Mouse (Mus musculus): Measurements from ENCODE around the gene Rad18. TPM values are rescaled to one million over a fixed set of nuclear protein-coding genes. Genes with fewer than 3 reads are reported as not detected.

Gene Rad18
- total RNA-seq, 2 experiments from 2014 or later, result 5.2 to 6.5 TPM

DNA sequence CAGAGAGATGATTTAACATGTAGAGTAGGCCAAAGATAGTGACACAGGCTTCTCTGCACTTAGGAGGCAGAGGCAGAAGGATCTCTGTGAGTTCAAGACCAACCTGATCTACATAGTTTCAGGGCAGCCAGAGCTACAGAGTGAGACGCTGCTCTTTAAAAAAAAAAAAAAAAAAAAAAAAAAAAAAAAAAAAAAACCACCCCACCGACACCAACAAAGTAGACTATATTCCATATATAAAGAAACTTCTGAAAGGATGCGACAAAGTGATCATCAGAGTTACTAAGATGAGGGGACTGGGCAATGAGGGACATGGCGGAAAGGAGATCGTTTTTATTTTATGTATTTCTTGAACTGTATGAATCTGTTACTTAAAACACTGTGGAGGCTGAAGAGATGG is 2.0 kb downstream of the Rad18 start:
- DNase-seq (ENCODE audit: low spot score in 2 of 2), result no peak
- intact Hi-C loops (cut with DNase I), result loop anchor here (5.0 to 10.0 kb wide), 2 partner anchors 202 to 610 kb away; partner anchors contain the start of gene Brpf1

DNA sequence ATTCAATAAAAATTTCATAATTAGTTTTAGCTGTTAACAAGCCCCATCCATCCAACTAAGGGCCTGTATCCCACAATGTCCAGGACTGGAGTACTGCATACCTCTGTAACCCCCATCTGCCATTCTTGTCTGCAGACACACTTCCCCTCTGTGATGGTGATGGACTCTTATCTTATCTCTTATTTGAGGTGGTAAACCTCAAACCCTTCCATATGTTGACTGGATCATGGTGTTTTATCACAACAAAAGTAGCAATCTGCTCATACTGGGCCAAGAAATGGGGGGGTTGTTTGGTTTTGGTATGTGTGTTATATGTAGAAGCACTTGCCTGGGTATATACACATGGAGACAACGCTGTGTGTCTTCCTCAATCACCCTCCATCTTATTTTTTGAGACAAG is 5.0 kb downstream of the Rad18 start:
- intact Hi-C loops (cut with DNase I), result loop anchor here (5.0 to 10.0 kb wide), 2 partner anchors 199 to 613 kb away; partner anchors contain the start of gene Brpf1
- DNase-seq (ENCODE audit: low spot score in 2 of 2), result no peak

DNA sequence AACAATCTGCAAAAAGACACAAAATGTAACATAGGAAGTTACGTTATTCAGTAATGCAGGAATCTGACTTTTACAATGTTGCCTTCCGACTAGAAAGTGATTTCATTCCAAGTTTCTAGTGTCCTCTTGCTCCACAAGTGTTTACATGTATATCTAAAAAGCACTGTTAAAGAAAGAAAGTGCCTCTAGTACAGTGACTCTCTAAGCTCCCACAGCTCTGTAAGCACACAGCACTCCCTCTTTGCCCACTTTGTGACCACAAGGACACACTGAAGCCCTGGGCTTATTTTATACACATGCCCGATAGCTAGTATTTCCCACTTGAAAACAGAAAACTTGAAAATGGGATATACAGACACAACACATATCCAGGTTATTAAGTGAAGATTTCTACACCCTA is 8.5 kb downstream of the Rad18 start:
- DNase-seq (ENCODE audit: low spot score in 2 of 2), result no peak
- intact Hi-C loops (cut with DNase I), result no loop called here

DNA sequence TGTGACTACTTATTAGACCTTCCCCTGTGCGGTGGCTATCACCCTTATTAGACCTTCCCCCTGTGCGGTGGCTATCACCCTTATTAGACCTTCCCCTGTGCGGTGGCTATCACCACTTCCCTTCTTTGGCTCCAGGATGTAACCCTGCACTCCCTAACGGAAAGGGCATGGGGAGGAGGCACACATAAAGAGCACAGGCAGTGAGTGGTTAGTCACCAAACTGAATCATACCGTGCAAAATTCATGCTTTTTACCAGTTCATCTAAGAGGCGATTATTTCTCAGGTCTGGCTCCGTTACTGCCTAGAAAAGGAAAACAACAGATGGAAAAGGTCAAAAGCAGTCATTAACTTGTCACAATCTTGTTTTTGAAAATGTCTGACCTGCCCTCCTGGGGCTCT is 10.0 kb downstream of the Rad18 start:
- intact Hi-C loops (cut with DNase I), result no loop called here
- DNase-seq (ENCODE audit: low spot score in 2 of 2), result no peak

DNA sequence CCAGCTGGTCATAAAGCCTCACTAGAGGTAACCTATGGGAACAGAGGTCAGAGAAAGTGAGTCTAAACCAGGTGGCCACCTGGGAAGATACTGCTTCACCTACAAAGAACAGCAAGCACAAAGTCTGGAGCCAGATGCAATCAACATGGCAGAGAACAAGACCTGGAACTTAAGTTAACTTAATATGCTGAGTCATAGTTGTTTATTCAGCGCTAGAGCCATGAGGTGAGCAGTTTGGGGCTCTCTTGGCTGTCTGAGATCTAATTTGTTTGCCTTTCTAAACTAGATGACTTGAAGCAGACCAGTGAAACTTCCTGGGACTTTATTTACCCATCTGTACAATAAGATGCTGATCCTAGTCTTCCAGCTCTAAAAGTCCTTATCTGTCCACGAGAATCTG is 12.4 kb downstream of the Rad18 start:
- intact Hi-C loops (cut with DNase I), result no loop called here
- DNase-seq (ENCODE audit: low spot score in 2 of 2), result no peak

DNA sequence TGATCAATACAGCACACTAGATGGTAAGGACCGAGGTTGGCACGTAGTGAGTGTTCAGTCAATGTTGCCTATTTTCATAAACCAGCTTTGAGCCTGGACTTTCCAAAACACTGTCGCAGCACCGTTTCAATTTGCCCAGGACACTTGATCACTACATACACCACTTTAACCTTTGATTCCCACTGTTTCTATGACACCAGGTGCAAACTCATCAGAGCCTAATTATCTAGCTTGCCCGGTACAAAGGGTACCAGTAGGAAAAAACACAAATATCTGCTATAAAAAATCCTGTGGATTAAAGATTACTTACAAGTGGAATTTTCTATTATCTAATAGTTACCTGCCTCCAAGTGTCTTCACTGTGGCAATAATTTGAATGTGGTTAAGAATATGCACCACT is 64.4 kb downstream of the Rad18 start:
- intact Hi-C loops (cut with DNase I), result no loop called here
- DNase-seq (ENCODE audit: low spot score in 2 of 2), result no peak

DNA sequence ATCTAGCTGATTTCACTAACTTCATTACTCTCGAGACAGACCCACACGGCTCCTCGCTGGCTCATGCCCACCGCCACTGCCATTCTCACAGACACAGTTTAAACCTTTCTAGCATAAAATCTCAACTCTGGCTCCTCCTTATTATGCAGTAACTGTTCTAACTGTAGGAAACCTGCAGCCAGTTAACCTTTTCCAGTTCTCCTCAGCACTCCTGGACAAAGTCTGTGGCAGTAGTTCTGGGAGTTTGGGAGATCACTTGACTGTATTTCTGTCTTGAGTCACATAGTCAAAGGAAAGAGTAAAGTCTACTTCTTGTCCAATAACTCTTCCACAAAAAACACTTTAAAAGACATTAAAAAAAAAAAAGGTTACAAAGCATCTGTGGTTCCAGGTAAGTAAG is 66.2 kb downstream of the Rad18 start:
- no peak for DNase-seq (ENCODE audit: low spot score in 2 of 2)
- intact Hi-C loops (cut with DNase I), result no loop called here

DNA sequence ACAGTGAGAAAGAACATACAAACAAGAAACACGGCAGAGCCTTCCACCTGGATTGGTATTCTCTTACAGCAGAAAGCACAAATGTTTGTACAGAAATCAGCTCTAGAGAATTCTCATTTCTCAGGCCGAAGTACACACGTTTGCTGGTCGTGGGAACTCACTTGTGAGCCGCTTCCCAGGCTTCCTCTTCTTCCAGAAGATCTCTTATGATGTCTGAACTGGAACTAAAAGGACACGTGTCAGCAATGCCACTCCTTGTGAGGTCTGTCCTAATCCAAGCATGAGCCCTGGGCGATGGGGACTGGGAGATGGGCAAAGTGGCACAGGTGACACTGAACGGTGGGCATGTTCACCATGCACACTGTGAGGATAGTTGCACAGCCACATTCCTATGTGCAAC is 68.2 kb downstream of the Rad18 start:
- intact Hi-C loops (cut with DNase I), result no loop called here
- no peak for DNase-seq (ENCODE audit: low spot score in 2 of 2)

DNA sequence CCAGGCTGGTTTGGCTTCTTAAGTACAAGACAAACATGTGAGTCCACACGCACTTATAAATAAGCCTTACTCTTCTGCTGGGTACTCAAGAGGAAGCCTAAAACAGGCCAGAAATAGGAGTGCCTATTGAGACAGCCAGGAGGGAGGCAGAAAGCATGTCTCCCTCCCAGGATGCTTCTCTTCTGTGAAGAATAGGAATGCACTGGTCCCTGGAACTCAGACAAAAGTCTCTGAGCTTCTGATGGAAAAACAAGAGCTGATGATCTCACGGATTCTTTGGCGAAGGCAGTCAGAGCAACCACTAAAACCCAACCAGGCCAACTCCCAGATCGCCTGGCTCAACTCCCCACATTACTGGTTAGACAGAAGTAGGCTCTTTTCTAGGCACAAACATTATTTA is 74.2 kb downstream of the Rad18 start:
- DNase-seq (ENCODE audit: low spot score in 2 of 2), result no peak
- intact Hi-C loops (cut with DNase I), result no loop called here

DNA sequence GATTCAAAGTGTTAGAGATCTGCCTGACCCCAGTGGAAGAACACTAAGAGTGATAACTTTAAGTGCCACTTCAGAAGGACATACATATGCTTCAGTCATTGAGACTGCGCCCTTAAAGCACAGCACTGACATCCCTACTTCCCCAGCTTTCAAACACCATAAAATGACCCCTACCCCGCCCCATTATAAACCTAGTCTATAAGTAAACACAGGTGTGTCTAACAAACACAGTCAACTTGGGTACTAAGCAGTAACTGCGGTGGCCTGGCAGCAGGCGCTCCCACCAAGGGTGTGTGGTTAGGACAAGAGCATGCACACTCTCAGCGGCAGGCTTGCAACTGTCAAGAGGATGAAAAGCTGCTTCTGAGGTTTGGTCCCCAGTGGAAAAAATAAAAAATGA is 76.5 kb downstream of the Rad18 start:
- intact Hi-C loops (cut with DNase I), result no loop called here
- DNase-seq (ENCODE audit: low spot score in 2 of 2), result no peak

DNA sequence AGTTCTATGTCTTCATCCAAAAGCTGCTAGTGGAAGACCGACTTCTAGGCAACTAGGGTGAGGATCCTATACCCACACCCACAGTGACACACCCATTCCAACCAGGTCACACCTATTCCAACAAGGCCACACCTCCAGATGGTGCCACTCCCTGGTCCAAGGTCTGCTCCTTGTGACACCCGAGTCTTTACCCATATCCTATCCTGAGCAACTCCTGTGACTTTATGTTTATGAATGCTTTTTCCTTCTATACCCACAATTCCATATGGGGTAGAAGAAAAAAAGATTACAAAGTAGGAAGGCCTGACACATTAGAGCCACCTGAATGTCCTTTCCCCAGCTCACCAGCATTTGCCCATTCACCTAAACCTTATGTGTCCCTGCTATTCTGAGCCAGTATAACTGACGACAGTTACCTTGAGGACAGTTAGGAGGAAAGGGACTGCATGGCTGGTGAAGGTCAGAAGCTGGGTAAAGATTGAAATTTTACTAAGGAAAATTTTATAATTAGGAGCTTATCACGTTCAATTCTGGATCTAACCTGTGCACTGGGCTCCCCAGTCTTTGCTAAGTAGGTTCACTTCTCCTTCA is 78.7 kb downstream of the Rad18 start:
- intact Hi-C loops (cut with DNase I), result no loop called here

DNA sequence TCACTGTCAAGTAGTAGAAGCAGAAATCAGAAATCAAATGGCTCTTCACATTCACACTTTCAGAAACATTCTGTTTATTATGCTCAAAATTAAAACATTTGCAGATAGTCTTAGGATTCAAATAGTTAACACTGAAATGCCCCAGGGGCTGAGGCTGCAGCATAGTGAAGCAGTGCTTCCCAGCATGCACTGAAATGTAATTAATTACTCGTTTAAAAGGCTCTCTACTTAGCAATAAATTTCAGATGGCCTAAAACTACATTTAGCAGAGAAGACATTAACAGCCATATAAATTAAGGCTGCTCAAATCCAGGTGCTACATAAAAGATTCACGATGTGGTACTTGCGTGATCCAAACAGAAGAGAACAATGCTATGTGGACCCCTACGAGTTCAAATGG is 87.5 kb downstream of the Rad18 start:
- intact Hi-C loops (cut with DNase I), result no loop called here

More for the DNA sequence above, 78.7 kb downstream of the Rad18 start:
- DNase-seq (ENCODE audit: low spot score in 2 of 2), result no peak

DNA sequence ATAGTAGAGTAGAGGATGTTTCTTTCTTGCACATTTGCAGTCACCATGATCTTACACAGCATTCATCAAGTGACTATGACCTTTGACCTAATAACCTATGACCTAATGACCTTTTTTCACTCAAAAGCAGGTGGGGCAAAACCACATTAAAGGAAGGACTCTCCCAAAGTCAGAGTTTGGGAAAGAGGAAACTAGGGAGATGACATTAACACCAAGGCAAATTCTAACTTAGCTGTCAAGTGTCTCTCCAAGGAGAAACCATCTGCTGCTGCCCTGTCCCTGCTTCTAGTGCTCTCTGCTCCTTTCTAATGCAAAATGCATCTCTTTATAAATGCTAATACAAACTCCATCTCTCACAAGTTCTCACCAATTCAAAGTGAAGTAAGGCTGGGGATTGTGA is 92.6 kb downstream of the Rad18 start:
- intact Hi-C loops (cut with DNase I), result no loop called here
- DNase-seq (ENCODE audit: low spot score in 2 of 2), result no peak

More for the DNA sequence above, 87.5 kb downstream of the Rad18 start:
- no peak for DNase-seq (ENCODE audit: low spot score in 2 of 2)

DNA sequence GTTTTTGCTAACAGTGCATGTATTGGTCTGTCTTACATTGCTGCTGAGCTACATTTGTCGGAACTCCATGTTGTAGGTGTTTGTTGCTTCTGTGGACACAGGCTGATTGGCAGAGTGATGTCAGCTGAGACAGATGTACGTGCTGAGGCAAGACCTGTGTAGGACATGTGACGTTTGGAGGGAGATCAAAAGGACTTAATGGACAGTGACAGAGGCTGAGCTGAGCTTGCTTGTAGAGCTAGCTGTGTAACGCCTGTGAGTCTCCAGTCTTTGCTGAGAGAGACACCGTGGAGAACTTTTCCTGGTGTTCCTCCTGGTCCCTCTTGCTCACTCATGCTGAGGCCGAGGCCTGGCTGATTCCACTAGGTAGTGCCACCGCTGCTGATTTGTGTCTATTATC is 101.5 kb downstream of the Rad18 start:
- intact Hi-C loops (cut with DNase I), result no loop called here
- no peak for DNase-seq (ENCODE audit: low spot score in 2 of 2)

DNA sequence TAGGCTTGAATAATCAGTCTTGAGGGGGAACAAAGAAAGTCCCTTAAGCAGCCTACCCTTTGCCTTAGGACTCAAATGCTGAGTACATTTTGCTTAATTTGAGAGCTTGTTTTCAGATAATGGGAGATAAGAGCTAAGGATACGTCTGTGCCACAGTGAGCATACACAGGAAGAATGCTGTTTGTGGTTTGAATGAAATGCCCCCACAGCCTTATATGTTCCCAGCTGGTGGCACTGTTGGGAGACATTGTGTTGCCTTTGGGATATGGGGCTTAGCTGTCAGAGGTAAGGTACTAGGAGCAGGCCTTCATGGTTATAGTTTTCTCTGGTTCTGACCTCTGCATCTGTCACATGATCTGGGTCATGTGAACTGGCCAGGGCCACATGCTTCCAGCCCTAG is 108.6 kb downstream of the Rad18 start:
- intact Hi-C loops (cut with DNase I), result no loop called here
- DNase-seq (ENCODE audit: low spot score in 2 of 2), result no peak

DNA sequence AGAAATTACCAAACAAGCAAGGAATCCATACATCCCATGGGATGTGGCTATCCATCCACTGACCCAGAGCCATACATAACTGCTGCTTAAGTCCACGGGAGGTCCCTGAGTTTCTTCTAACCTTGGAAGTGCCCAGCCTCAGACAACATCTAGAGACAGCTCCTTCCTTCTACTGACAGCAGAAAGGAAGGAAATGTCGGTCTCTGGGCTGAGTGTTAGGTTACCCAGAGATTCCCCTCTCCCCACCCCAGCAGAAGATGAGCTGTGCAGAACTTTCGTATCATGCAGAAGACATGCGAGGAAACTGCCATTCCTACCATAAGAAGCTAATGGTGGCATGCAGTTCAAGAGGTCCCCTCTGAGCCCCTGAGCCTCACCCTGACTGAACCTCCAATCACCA is 109.5 kb downstream of the Rad18 start:
- intact Hi-C loops (cut with DNase I), result no loop called here
- no peak for DNase-seq (ENCODE audit: low spot score in 2 of 2)

DNA sequence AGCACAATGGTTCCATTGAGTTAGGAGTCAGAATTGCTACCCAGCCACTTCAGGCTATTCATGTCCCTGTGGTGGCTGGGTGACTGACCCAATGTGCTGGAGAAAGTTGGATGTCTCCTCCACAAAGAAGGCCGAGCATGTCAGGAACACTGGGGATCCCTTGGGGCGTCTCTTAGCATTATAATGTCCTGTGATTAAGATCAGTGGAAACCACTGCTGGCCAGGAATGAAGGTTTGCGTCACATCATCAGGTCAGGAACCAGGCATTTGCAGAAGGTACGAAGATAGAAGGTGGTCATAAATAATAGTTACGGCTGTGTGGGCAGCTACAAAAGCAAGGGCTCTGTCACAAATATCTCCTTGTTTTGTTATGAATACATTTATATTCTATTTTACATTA is 111.5 kb downstream of the Rad18 start:
- intact Hi-C loops (cut with DNase I), result no loop called here
- no peak for DNase-seq (ENCODE audit: low spot score in 2 of 2)

DNA sequence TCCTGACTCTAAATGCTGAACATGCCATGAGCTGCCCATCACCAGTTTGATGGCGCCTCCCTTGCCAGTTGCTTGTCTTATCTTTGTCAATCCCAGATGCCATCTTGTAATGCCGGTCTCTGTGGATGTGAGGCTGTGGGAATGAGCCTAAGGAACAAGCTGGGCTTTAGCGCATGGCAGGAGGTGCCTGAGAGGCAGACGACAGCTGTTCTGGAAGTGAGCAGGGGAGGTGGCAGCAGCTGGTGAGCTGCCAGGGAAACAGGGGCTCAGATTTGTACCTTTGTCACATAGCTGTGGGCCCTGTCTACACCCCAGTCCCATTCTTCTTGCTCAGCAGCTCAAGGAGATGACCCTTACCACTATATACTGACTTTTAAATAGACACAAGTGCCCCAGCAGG is 114.5 kb downstream of the Rad18 start:
- intact Hi-C loops (cut with DNase I), result no loop called here
- no peak for DNase-seq (ENCODE audit: low spot score in 2 of 2)

DNA sequence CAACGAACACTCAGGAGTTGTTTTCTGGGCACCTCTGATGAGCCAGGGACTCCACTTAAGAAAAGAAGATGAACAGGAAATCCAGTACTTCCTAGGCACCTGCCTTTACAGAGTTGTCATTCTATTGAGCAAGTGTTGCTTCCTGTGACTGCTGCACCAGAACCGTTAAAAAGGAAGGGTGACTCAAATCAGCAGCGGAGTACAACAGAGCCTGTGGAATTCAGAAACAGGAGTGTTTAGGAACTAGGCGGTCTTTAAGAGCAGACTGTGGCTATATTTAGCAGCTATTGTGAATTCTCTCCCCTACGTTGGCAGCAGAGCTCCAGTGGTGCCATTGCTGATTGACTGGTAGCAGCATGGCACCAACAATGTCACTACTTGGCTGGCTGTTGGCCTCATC is 119.3 kb downstream of the Rad18 start:
- DNase-seq (ENCODE audit: low spot score in 2 of 2), result peak in 1 of 2 experiments; percentile 22
- intact Hi-C loops (cut with DNase I), result no loop called here

DNA sequence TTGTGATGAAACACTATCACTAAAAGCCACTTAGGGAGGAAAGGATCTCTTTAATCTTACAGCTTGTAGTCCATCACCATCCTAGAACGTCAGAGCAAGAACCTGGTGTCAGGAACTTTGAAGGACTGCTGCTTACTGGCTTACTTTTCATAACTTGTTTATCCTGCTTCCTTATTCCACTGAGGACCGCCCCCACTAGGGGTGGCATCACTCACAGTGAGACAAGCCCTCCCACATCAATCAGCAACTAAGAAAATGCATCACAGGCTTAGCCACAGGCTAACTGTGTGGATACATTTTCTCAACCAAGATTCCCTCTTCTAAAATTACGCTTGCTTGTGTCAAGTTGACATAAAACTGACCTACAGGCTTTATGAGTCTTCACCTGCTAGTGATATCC is 121.9 kb downstream of the Rad18 start:
- intact Hi-C loops (cut with DNase I), result no loop called here
- no peak for DNase-seq (ENCODE audit: low spot score in 2 of 2)

DNA sequence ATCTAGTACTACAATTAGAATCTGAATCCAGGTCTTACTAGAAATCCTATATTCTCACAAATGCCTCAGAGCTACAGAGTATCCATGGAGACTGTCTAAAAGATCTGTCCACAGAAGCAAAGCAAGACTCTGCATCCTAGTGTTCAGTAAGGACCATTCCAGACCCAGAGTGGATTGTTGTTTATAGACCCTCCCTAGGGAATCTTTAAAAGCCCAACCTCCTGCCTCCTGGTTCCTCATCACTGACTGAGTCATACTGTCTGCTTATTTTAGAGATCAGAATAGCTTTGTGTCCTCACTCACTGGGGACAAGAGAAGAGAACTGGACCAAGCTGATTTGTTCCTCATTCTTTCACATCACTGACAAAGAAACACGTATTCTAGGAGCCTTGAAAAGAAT is 126.1 kb downstream of the Rad18 start:
- intact Hi-C loops (cut with DNase I), result no loop called here
- peak in 1 of 2 experiments; percentile 30 for DNase-seq (ENCODE audit: low spot score in 2 of 2)

All from left cerebral cortex, postnatal 14 days (tissue).